Mouse (Mus musculus) right cerebral cortex, postnatal 25 days (tissue): ENCODE measurements around the gene Gsta4.
"Not testable (repeated sequence)": the region's sequence is repeated elsewhere in the genome, so short reads cannot be mapped to it uniquely, and the experiment has no call there.

Experiments
- DNase-seq: peaks from one replicate; pipeline ENCODE4 v3.0.0; 2022

The Gsta4 gene

DNA sequence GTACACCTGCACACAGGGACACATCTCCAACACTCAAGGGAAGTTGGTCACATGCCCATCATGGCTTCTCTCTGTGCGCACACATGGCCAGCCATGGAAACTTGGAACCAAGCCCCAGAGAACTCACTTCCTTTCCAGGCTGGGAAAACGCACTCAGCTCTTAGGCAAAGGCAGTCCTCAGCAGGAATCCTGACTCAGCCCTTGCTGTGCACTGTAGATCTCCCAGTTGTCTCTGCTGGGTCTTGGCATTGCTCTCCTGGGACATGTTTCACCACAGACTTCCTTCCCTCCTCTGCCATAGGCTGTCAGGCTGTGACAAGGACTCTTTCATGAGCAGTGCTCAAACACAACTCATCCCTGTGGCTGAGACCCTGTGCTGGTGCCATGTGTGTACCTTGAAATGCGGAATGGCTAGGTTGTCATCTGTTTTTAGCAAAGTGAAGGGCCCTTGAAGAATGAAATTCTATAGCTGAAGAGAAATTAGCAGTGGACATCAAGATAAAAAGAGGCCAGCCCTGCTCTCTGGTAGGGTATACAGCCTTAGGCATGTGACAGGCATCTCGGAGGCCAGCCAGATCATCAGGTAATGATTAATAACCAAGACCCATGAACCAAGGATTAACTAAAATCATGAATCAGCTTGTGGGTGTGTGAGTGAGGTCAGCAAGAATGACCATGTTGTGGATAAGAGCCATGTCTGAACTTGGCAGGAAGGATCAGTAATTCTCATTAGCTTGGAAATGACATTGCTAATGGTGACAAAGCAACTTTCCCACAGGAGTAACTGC, 73.3 kb downstream of the Gsta4 start:
- DNase-seq, result not testable (repeated sequence)

DNA sequence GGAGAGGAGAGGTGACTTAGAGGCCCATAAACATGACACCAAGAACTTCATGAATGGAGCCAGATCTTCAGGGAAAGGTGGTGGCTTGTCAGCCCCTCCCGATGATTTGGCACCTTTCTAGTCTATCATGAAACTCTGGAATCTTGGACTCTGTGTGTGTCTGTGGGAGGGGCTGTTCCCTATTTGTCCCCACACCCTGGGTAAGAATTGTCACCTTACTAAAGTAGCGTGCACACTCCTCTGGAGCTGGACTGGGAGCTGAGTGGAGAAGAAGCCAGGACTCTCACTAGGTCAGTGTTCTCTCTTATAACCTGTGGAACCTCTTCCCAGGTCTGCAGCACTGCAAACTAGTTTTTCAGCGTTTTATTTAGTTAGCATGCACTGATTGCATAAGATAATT, 74.3 kb downstream of the Gsta4 start, which contains the start of gene Gm3776:
Gm3776 (plus strand) TSS at position 216 of the 400 bp plus-strand sequence.
- not testable (repeated sequence) for DNase-seq
